Mouse (Mus musculus) myocyte (in vitro differentiated cells): ENCODE data around the gene Klf15.

Experiments used
- CEBPB ChIP-seq: IDR thresholded peaks from 2 replicates; pipeline ENCODE4 v1.6.1; 2011; ENCODE audit warnings: mild to moderate bottlenecking, moderate library complexity; ENCODE audit not compliant: poor library complexity, insufficient read depth, severe bottlenecking
- E2F4 ChIP-seq: IDR thresholded peaks from one replicate; pipeline ENCODE4 v1.6.1; 2011; ENCODE audit warnings: mild to moderate bottlenecking, control low read depth, moderate library complexity; ENCODE audit not compliant: insufficient read depth
- MAX ChIP-seq: IDR thresholded peaks from one replicate; pipeline ENCODE4 v1.6.1; 2011; ENCODE audit warnings: low read depth, mild to moderate bottlenecking, control low read depth
- MYOD1 ChIP-seq, 3 experiments: IDR thresholded peaks; one replicate each; pipeline ENCODE4 v1.6.1; 2011; ENCODE audit warnings: control low read depth in 2 of 3, low read depth in 2 of 3, mild to moderate bottlenecking in 2 of 3, moderate library complexity in 1 of 3; ENCODE audit not compliant: insufficient read length in 2 of 3, control insufficient read depth in 1 of 3
- MYOG ChIP-seq, 3 experiments: IDR thresholded peaks; one replicate each; pipeline ENCODE4 v1.6.1; 2011; ENCODE audit warnings: control low read depth in 2 of 3, low read depth in 2 of 3, mild to moderate bottlenecking in 2 of 3; ENCODE audit not compliant: insufficient read length in 2 of 3, control insufficient read depth in 1 of 3, insufficient read depth in 1 of 3
- POLR2A ChIP-seq: IDR thresholded peaks from one replicate; pipeline ENCODE4 v1.6.1; 2011; ENCODE audit warnings: low read depth, mild to moderate bottlenecking, control low read depth, moderate library complexity; ENCODE audit not compliant: insufficient read length
- POLR2AphosphoS2 ChIP-seq: IDR thresholded peaks from one replicate; pipeline ENCODE4 v1.6.1; 2011; ENCODE audit warnings: low read depth, control low read depth; ENCODE audit not compliant: insufficient read length
- REST ChIP-seq: IDR thresholded peaks from one replicate; pipeline ENCODE4 v1.6.1; 2011; ENCODE audit warnings: mild to moderate bottlenecking, control low read depth, moderate library complexity; ENCODE audit not compliant: insufficient read depth, insufficient read length
- SRF ChIP-seq: IDR thresholded peaks from one replicate; pipeline ENCODE4 v1.6.1; 2011; ENCODE audit warnings: low read depth; ENCODE audit not compliant: control insufficient read depth, insufficient read length
- TCF12 ChIP-seq: IDR thresholded peaks from one replicate; pipeline ENCODE4 v1.6.1; 2011; ENCODE audit warnings: mild to moderate bottlenecking, control low read depth; ENCODE audit not compliant: poor library complexity, insufficient read depth, severe bottlenecking
- TCF3 ChIP-seq: IDR thresholded peaks from one replicate; pipeline ENCODE4 v1.6.1; 2011; ENCODE audit warnings: low read depth, control low read depth; ENCODE audit not compliant: insufficient read length
- USF1 ChIP-seq: IDR thresholded peaks from one replicate; pipeline ENCODE4 v1.6.1; 2011; ENCODE audit warnings: low read depth, mild to moderate bottlenecking, control low read depth, moderate library complexity

GRCm38 (mm10) chr6:90461771-90462170 is 605 bp upstream of the Klf15 start:
- TF ChIP-seq POLR2A (no peak), CEBPB (no peak), MYOG (IDR thresholded peaks at IDR 0.05; ENCODE audit: control insufficient read depth in 1 of 3, insufficient read depth in 1 of 3, insufficient read length in 2 of 3, low read depth in 2 of 3) (no peak), MAX (no peak), USF1 (no peak), MYOD1 (IDR thresholded peaks at IDR 0.05; ENCODE audit: control insufficient read depth in 1 of 3, insufficient read length in 2 of 3, low read depth in 2 of 3) (no peak), TCF12 (no peak), POLR2AphosphoS2 (no peak), REST (no peak), TCF3 (no peak), SRF (no peak), E2F4 (no peak)
